Mouse (Mus musculus): Measurements from ENCODE around the gene Rbm48. TPM values are rescaled to one million over a fixed set of nuclear protein-coding genes. Genes with fewer than 3 reads are reported as not detected.

Gene Rbm48
- polyA plus RNA-seq, 1 experiment from 2014 or later, result 14.4 TPM

DNA sequence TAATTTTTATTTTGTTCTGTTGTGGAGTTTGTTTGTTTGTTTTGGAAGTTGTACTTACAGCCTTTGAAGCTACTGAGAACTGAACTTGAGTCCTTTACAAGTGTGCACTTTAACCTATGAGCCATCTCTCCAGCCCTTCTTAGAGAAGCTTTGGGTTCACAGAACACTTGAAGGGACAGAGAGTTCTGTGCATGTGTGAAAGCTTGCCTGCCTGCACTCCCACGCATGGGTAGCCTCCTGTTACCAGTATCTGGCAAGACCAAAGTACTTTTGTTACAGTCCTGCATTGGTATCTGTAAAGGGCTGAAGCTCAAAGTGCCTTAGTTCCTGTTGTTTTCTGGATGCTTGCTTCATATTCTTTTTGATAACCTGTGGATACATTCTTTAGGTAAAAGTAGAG is 50.2 kb downstream of the Rbm48 start:
- H3K27ac ChIP-seq, result no peak overlapping the region
- peaks cover 10% of the 10 kb centered on the region for H3K4me1 ChIP-seq
- peaks cover 11% of the 10 kb centered on the region for H3K36me3 ChIP-seq
- no peaks in the 10 kb centered on the region for H3K9me3 ChIP-seq
- no peak overlapping the region for H3K4me2 ChIP-seq
- H3K4me3 ChIP-seq, result no peak overlapping the region
- no peak for ATAC-seq (ENCODE audit: insufficient number of reproducible peaks, insufficient read depth, low FRiP score, low TSS enrichment, low read depth)
- no peak overlapping the region for H3K9ac ChIP-seq
- WGBS, result 88% methylated on average over 1 of the region's 1 CpGs
- H3K27me3 ChIP-seq, result no peaks in the 10 kb centered on the region

DNA sequence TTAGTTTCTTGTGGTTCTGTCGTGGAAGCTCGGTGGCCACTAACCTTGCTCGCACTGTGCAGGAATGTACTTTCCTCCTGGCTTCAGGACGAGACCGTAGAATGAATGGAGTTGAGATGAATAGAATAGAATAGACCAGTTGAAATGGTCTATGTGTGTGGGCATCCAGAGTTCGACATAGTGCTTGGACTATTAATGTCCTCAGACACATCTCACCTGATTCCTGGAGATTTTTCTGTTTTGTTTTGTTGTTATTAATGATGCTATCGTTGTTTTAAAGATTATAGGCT is 52.0 kb downstream of the Rbm48 start:
- WGBS, result 11% methylated on average over 7 of the region's 7 CpGs

DNA sequence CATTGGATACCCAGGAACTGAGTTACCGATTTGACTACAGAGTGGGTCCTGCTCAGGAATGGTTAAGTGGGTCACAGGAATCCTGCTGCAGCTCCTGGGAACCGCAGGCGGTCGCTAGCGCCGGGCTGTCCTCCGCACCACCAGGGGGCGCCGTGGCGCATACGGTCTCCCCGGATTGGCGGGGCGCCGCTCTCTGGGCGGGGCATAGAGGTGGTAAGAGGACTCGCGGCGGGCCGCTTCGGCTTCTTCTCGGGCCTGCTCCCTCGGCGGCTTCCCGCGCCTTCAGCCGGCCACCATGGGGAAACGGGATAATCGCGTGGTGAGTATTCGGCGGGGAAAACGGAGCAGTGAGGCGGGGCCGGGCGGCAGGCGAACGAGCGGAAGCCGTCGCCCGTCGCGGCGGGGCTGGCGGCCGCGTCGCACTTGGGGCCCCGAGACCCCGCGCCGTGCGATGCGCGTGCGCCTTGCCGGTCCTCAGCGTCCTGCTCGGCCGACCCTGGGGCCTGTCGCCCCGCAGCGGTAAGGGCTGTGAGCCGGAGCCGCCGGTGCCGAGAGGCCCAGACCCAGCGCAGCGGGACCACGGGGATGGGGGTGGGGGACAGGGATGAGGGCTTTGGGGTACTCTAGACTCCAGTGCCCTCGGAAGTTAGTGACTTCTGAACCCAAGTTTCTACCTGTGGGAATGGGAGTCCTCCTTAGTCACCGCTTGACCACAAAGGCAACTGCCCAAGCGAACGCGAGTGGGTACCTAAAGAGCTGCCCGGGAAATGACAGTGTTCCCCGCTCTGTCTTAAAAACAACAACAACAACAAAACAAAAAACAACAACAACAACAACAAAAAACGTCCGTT is 52.5 kb downstream of the Rbm48 start, which contains the start of gene Fam133b:
Fam133b (plus strand) TSS at position 205 of the 851 bp plus-strand sequence.
- peak within 1 kb of the TSS; percentile 96 for H3K9ac ChIP-seq
- WGBS, result under 1% methylated on average over 80 of the region's 80 CpGs
- peaks cover 11% of the 10 kb centered on the region for H3K36me3 ChIP-seq
- no peaks in the 10 kb centered on the region for H3K27me3 ChIP-seq
- H3K4me1 ChIP-seq, result peaks cover 10% of the 10 kb centered on the region
- ATAC-seq (ENCODE audit: insufficient number of reproducible peaks, insufficient read depth, low FRiP score, low TSS enrichment, low read depth), result peak; percentile 92
- H3K27ac ChIP-seq, result peak within 1 kb of the TSS; percentile 95
- H3K4me3 ChIP-seq, result peak within 1 kb of the TSS; percentile 93
- no peaks in the 10 kb centered on the region for H3K9me3 ChIP-seq
- peak within 1 kb of the TSS; percentile 70 for H3K4me2 ChIP-seq

More for the DNA sequence above, 52.0 kb downstream of the Rbm48 start:
- H3K4me3 ChIP-seq, result peak overlapping the region; percentile 93
- H3K4me2 ChIP-seq, result peak overlapping the region; percentile 70
- H3K27me3 ChIP-seq, result no peaks in the 10 kb centered on the region
- H3K27ac ChIP-seq, result no peak overlapping the region
- peaks cover 10% of the 10 kb centered on the region for H3K4me1 ChIP-seq
- no peaks in the 10 kb centered on the region for H3K9me3 ChIP-seq
- H3K36me3 ChIP-seq, result peaks cover 11% of the 10 kb centered on the region
- H3K9ac ChIP-seq, result peak overlapping the region; percentile 96
- ATAC-seq (ENCODE audit: insufficient number of reproducible peaks, insufficient read depth, low FRiP score, low TSS enrichment, low read depth), result no peak

DNA sequence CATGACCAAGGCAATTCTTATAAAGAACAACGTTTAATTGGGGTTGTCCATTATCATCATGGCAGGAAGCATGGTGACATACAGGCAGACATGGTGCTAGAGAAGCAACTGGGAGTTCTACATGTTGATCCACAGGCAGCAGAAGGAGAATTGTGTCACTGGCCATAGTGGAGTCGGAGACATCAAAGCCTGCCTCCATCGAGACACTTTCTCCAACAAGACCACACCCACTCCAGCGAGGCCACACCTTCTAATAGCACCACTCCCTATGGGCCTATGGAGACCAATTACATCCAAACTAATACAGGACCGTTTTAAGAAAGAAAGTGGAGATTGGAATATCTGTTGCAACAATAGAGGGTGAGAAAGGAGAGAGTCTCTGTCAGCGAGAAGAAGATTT is 54.5 kb downstream of the Rbm48 start:
- Histone ChIP-seq H3K9ac (no peak overlapping the region), H3K27ac (no peak overlapping the region), H3K4me3 (no peak overlapping the region), H3K9me3 (no peaks in the 10 kb centered on the region), H3K4me2 (no peak overlapping the region), H3K36me3 (peaks cover 6% of the 10 kb centered on the region), H3K4me1 (peaks cover 10% of the 10 kb centered on the region), H3K27me3 (no peaks in the 10 kb centered on the region)
- no peak for ATAC-seq (ENCODE audit: insufficient number of reproducible peaks, insufficient read depth, low FRiP score, low TSS enrichment, low read depth)
- WGBS, result 75% methylated on average over 6 of the region's 6 CpGs

DNA sequence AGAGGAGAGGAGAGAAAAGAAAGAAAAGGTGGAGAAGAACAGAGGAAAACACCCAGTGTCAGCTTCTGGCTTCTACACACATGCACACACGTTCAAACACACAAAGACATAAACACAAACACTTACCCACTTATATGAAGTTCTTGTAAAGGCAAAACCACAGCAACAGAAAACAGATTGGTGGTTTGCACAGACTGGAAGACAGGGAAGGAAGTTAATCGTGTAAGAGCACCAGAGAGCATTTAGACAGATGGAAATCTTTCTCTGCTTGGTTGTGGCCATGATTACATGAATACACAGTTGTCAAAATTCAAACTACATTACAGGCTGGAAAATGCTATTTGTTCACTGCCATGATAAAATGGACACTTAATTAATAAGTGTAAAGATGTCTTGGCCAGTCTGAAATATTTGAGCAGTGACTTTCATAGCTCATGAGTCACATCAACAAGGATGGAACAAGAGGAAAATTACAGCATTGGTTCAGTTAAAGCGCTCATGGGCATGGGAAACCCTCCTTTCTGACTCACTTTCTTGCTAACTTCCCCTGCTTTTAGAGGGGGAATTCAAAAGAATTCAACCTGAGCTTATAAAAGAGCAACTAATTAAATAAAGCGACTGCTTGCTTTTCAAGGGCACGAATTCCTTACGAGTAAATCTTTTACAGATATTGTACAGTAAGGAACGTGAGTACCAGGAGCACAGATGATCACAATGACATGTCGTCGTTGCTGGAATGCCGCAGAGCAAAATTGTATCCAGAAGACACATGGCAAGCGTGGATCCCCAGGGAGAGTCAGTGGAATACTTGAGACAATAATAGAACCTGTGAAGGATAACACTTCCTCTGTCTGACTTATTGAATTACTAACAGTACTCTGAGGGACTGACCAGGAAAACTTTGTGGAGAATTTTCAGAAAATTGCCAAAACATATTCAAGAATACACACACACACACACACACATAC is 57.6 kb downstream of the Rbm48 start:
- H3K27me3 ChIP-seq, result no peaks in the 10 kb centered on the region
- 0 out of 2 replicates have a peak, but pooled peaks cover 5% of the 10 kb centered on the region for H3K4me1 ChIP-seq
- H3K9me3 ChIP-seq, result no peaks in the 10 kb centered on the region
- no peak for ATAC-seq (ENCODE audit: insufficient number of reproducible peaks, insufficient read depth, low FRiP score, low TSS enrichment, low read depth)
- H3K4me2 ChIP-seq, result no peak overlapping the region
- no peak overlapping the region for H3K27ac ChIP-seq
- no peaks in the 10 kb centered on the region for H3K36me3 ChIP-seq
- 39% methylated on average over 11 of the region's 11 CpGs for WGBS
- no peak overlapping the region for H3K9ac ChIP-seq
- H3K4me3 ChIP-seq, result no peak overlapping the region

DNA sequence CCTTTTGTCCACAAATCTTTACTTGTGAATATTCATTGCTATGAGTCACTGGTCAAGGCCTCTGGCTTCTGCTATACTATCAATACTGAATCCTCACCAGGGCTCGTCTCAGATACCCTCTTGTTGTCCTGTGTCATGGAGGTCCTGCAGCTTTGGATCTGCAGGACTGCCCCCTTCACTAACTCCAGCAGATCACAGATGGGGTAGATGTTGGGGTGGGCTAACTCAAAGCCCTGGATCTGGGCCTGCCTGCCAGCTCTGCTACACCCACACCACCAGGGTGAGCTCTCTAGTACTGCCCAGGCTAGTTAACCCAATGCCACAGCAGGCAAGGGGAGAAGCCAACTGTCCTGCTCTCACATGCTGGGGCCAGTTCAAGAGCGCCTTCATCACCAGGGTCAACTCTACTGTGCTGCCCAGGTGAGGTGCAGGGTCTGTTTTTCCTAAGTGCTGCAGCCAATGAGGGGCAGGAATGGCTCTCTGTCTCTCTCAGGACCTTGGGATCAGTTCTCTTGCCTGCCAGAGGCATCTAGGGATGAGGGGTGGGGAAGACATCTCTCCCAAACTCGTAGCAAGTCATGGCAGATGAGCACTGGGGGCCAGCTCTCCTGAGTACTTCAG is 59.7 kb downstream of the Rbm48 start:
- Histone ChIP-seq H3K4me1 (0 out of 2 replicates have a peak, but pooled peaks cover 5% of the 10 kb centered on the region), H3K9ac (no peak overlapping the region), H3K36me3 (no peaks in the 10 kb centered on the region), H3K27me3 (no peaks in the 10 kb centered on the region), H3K4me2 (no peak overlapping the region), H3K4me3 (no peak overlapping the region), H3K27ac (no peak overlapping the region), H3K9me3 (no peaks in the 10 kb centered on the region)
- WGBS, result 75% methylated on average over 3 of the region's 3 CpGs
- no peak for ATAC-seq (ENCODE audit: insufficient number of reproducible peaks, insufficient read depth, low FRiP score, low TSS enrichment, low read depth)

Other genes with a start within 250 kb of the Rbm48 start
- gene Fam133b, start 52.8 kb downstream of the Rbm48 start, polyA plus RNA-seq (2015; fragmentation: Nextera tagmentation; extraction: Ambion mirVana), result 39.1 and 41.6 TPM in 2 replicates
- gene 1700109H08Rik, start 25.0 kb downstream of the Rbm48 start, polyA plus RNA-seq (2015; fragmentation: Nextera tagmentation; extraction: Ambion mirVana), result 3.5 and 4.5 TPM in 2 replicates
- gene Pex1, start 519 bp downstream of the Rbm48 start, polyA plus RNA-seq (2015; fragmentation: Nextera tagmentation; extraction: Ambion mirVana), result 22.9 and 24.2 TPM in 2 replicates
- gene Tmbim7, start 54.6 kb upstream of the Rbm48 start, polyA plus RNA-seq (2015; fragmentation: Nextera tagmentation; extraction: Ambion mirVana), result not detected in 2 replicates
- gene Gatad1, start 60.6 kb upstream of the Rbm48 start, polyA plus RNA-seq (2015; fragmentation: Nextera tagmentation; extraction: Ambion mirVana), result 59.4 and 68.3 TPM in 2 replicates
- gene Ankib1, start 206.3 kb upstream of the Rbm48 start, polyA plus RNA-seq (2015; fragmentation: Nextera tagmentation; extraction: Ambion mirVana), result 13.4 and 14.4 TPM in 2 replicates
- 58.7 and 65.7 TPM in 2 replicates for gene Krit1, start 206.6 kb upstream of the Rbm48 start, polyA plus RNA-seq (2015; fragmentation: Nextera tagmentation; extraction: Ambion mirVana)
- 0.11 TPM in 1 of 2 replicates, not detected in the other for gene Lrrd1, start 248.6 kb upstream of the Rbm48 start, polyA plus RNA-seq (2015; fragmentation: Nextera tagmentation; extraction: Ambion mirVana)